Mouse (Mus musculus) megakaryocyte, embryonic 14.5 days (primary cell): ENCODE data around the gene Shank3.

Source experiments
- FLI1 ChIP-seq: IDR thresholded peaks from 2 replicates; pipeline ENCODE4 v1.6.1; 2012; ENCODE audit warnings: low read length, inconsistent platforms, mixed read lengths
- GATA1 ChIP-seq: IDR thresholded peaks from 3 replicates; pipeline ENCODE4 v1.6.1; 2012; ENCODE audit warnings: mixed read lengths, low read length, inconsistent platforms, borderline replicate concordance

DNA sequence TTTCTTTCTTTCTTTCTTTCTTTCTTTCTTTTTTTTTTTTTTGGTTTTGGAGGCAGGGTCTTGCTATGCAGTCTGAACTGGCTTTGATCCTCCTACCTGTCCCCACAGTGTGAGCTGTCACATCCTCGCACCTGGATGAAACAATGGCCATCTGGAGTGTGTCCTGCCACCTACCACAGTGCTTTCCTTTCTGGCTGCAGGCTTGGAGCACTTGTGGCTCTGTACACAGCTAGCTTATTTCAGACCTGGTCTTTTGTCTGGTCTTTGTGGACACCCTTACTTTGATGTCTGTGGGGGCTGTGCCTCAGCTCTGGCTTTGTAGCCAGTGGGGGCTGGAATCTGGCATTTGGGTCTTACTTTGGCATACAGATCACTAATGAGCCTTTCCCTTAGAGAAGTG lies 52.3 kb downstream of the Shank3 start:
- TF ChIP-seq GATA1 (no peak), FLI1 (no peak)
